Mouse (Mus musculus) erythroblast, embryonic 14.5 days (primary cell): ENCODE data around the gene Hapln4.

Source experiments
- GATA1 ChIP-seq: IDR thresholded peaks from 2 replicates; pipeline ENCODE4 v1.6.1; 2012; ENCODE audit warnings: low read length, inconsistent platforms, mixed read lengths
- TAL1 ChIP-seq: IDR thresholded peaks from 3 replicates; pipeline ENCODE4 v1.6.1; 2012; ENCODE audit warnings: low read length, inconsistent platforms, mixed read lengths

DNA sequence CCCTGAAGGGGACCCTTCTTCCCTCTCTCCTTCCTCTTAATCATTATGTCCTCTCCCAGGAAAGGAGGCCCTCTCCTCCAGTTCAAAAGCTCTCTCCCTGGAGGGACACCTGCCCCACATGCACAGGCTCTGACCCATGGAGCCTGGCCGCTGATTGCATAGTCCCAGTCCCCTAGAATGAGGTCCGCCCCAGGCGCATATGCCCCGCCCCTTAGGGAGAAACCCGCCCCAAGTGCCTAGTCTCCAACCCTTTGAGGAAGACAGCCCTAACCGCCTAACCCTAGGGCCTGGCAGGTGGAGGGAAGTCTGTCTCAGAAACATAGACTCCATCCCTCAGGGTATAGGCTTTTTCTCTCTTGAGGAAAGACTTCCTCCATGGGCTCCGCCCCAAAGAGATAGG is 4.0 kb downstream of the Hapln4 start:
- no peak for TF ChIP-seq GATA1
- TF ChIP-seq TAL1: no peak
